Mouse (Mus musculus) bone marrow, adult 2 months (tissue): ENCODE data around the gene Taf3. TPM values are rescaled to one million over a fixed set of nuclear protein-coding genes. Genes with fewer than 3 reads are reported as not detected.

ENCODE experiments used
- H3K27ac ChIP-seq: fragments of 200-500 bp; 2 replicates; pipeline ENCODE4 v1.5.1; 2012; ENCODE audit warnings: low read depth, mild to moderate bottlenecking, control low read depth, inconsistent platforms, low read length; ENCODE audit not compliant: control insufficient read depth, poor library complexity, insufficient read depth
- H3K4me1 ChIP-seq: fragments of 200-500 bp; 2 replicates; pipeline ENCODE4 v1.6.1; 2011; ENCODE audit warnings: low read length; ENCODE audit not compliant: control insufficient read depth, insufficient read depth
- H3K4me3 ChIP-seq: fragments of 200-500 bp; replicated peaks from 2 replicates; pipeline ENCODE3; 2011; ENCODE audit warnings: mild to moderate bottlenecking, low read depth, low read length, control low read depth; ENCODE audit not compliant: control insufficient read depth
- CTCF ChIP-seq: fragments of 200-500 bp; IDR thresholded peaks from 2 replicates; pipeline ENCODE4 v1.5.1; 2011; ENCODE audit warnings: low read length, control low read depth; ENCODE audit not compliant: control insufficient read depth, insufficient read depth
- POLR2A ChIP-seq: fragments of 200-500 bp; IDR thresholded peaks from 2 replicates; pipeline ENCODE4 v1.6.1; 2011; ENCODE audit warnings: low read depth, mild to moderate bottlenecking, control low read depth, low read length, borderline replicate concordance; ENCODE audit not compliant: control insufficient read depth
- WGBS: fragments of 180-500 bp; shearing (Covaris S2); methylation state at CpG from one replicate; pipeline ENCODE4 v1.1.7; 2018; 5-methylcytosine and 5-hydroxymethylcytosine counted together
- polyA plus RNA-seq: library from polyadenylated mRNA; stranded (reverse); fragments of >200 nt; gene quantifications from 2 replicates; pipeline ENCODE4 v1.2.4, GENCODE M21; 2011; ENCODE audit warnings: low replicate concordance; ENCODE audit not compliant: missing spikeins, insufficient read depth, insufficient read length

The Taf3 gene
- polyA plus RNA-seq, 1 experiment: 6.5 TPM

GRCm38 (mm10) chr2:10076675-10077074 lies 28.3 kb upstream of the Taf3 start:
- Histone ChIP-seq H3K4me3 (no peak overlapping the region), H3K27ac (no peak overlapping the region), H3K4me1 (no peaks in the 10 kb centered on the region; the same call in 1 of the 2 replicates)
- no peak for TF ChIP-seq POLR2A
- TF ChIP-seq CTCF: no peak
- 58% methylated on average over 8 of the region's 8 CpGs for WGBS

- H3K27ac ChIP-seq: no peak overlapping the region
- H3K4me3 ChIP-seq: no peak overlapping the region
- TF ChIP-seq CTCF (no peak), POLR2A (no peak)
- 80% methylated on average over 7 of the region's 7 CpGs for WGBS
- no peaks in the 10 kb centered on the region; the same call in 1 of the 2 replicates for H3K4me1 ChIP-seq
Observed at GRCm38 (mm10) chr2:10074470-10074869, 26.1 kb upstream of the Taf3 start.

GRCm38 (mm10) chr2:10071751-10072150 lies 23.4 kb upstream of the Taf3 start:
- Histone ChIP-seq H3K4me3 (no peak overlapping the region), H3K27ac (no peak overlapping the region), H3K4me1 (no peaks in the 10 kb centered on the region)
- 62% methylated on average over 7 of the region's 7 CpGs for WGBS
- no peak for TF ChIP-seq CTCF

- 79% methylated on average over 5 of the region's 5 CpGs for WGBS
- no peak for TF ChIP-seq POLR2A
- TF ChIP-seq CTCF: no peak
- H3K27ac ChIP-seq: no peak overlapping the region
- no peaks in the 10 kb centered on the region for H3K4me1 ChIP-seq
- no peak overlapping the region for H3K4me3 ChIP-seq
Observed at GRCm38 (mm10) chr2:10058836-10059235, 10.4 kb upstream of the Taf3 start.

GRCm38 (mm10) chr2:10051996-10052395 lies 3.6 kb upstream of the Taf3 start:
- no peak overlapping the region for H3K4me3 ChIP-seq
- 93% methylated on average over 1 of the region's 1 CpGs for WGBS
- no peak overlapping the region for H3K27ac ChIP-seq
- TF ChIP-seq CTCF (no peak), POLR2A (no peak)
- no peaks in the 10 kb centered on the region; the same call in 1 of the 2 replicates for H3K4me1 ChIP-seq

- whole genome bisulfite sequencing: 91% methylated on average over 3 of the region's 3 CpGs
- H3K4me3 ChIP-seq: no peak overlapping the region
- TF ChIP-seq POLR2A (no peak), CTCF (no peak)
- no peak overlapping the region for H3K27ac ChIP-seq
- no peaks in the 10 kb centered on the region; the same call in 1 of the 2 replicates for H3K4me1 ChIP-seq
Observed at GRCm38 (mm10) chr2:10050878-10051277, 2.5 kb upstream of the Taf3 start.

- H3K27ac ChIP-seq: no peak overlapping the region
- peak overlapping the region; percentile 45 for H3K4me3 ChIP-seq
Observed at GRCm38 (mm10) chr2:10049456-10049855, 1.1 kb upstream of the Taf3 start.

GRCm38 (mm10) chr2:10047758-10048436 lies 499 bp downstream of the Taf3 start:
- no peaks in the 10 kb centered on the region; the same call in 1 of the 2 replicates for H3K4me1 ChIP-seq
- under 1% methylated on average over 47 of the region's 47 CpGs for WGBS
- peak overlapping the region; percentile 96 for H3K4me3 ChIP-seq
- no peak for TF ChIP-seq POLR2A
- TF ChIP-seq CTCF: no peak
- peak overlapping the region; percentile 34; the same call in 1 of the 2 replicates for H3K27ac ChIP-seq

More at GRCm38 (mm10) chr2:10049456-10049855, 1.1 kb upstream of the Taf3 start:
- WGBS: 8% methylated on average over 10 of the region's 10 CpGs
- TF ChIP-seq POLR2A (no peak), CTCF (no peak)
- H3K4me1 ChIP-seq: no peaks in the 10 kb centered on the region; the same call in 1 of the 2 replicates

GRCm38 (mm10) chr2:10034976-10035375 lies 13.4 kb downstream of the Taf3 start:
- 88% methylated on average over 3 of the region's 3 CpGs for WGBS
- TF ChIP-seq POLR2A: no peak
- TF ChIP-seq CTCF: no peak
- Histone ChIP-seq H3K27ac (no peak overlapping the region), H3K4me3 (no peak overlapping the region), H3K4me1 (no peaks in the 10 kb centered on the region; the same call in 1 of the 2 replicates)
